Mouse (Mus musculus) frontal cortex, adult (tissue): ENCODE measurements around the gene Tescl.

Experiments
- ATAC-seq: cut with Nextera tagmentation; 2 replicates; pipeline ENCODE4 v1.9.2; 2017; ENCODE audit warnings: mild to moderate bottlenecking, moderate library complexity, mixed read lengths; ENCODE audit not compliant: low TSS enrichment

The Tescl gene

GRCm38 (mm10) chr7:24333304-24333986 lies at the start of gene Tescl:
Gene Tescl (minus strand): TSS chr7:24333936.
- ATAC-seq, result no peak

- ATAC-seq, result no peak
Observed at GRCm38 (mm10) chr7:24382730-24383372, 49.1 kb upstream of the Tescl start.

GRCm38 (mm10) chr7:24380370-24380769 lies 46.6 kb upstream of the Tescl start:
- ATAC-seq, result no peak

GRCm38 (mm10) chr7:24379934-24380333 lies 46.2 kb upstream of the Tescl start:
- ATAC-seq, result no peak

GRCm38 (mm10) chr7:24378049-24378701 lies 44.4 kb upstream of the Tescl start:
- no peak for ATAC-seq

GRCm38 (mm10) chr7:24377091-24377865 lies 43.5 kb upstream of the Tescl start:
- ATAC-seq, result no peak

- ATAC-seq, result no peak
Observed at GRCm38 (mm10) chr7:24376456-24376855, 42.7 kb upstream of the Tescl start.

GRCm38 (mm10) chr7:24373538-24374379 lies 40.0 kb upstream of the Tescl start:
- no peak for ATAC-seq

- ATAC-seq, result no peak
Observed at GRCm38 (mm10) chr7:24372786-24373185, 39.0 kb upstream of the Tescl start.

- no peak for ATAC-seq
Observed at GRCm38 (mm10) chr7:24372300-24372699, 38.6 kb upstream of the Tescl start.

GRCm38 (mm10) chr7:24371809-24372145 lies 38.0 kb upstream of the Tescl start:
- ATAC-seq, result no peak

GRCm38 (mm10) chr7:24371012-24371808 lies 37.5 kb upstream of the Tescl start:
- no peak for ATAC-seq

GRCm38 (mm10) chr7:24369731-24370541 lies 36.2 kb upstream of the Tescl start, which contains the start of gene Kcnn4:
Gene Kcnn4 (plus strand): TSS chr7:24370263.
- no peak for ATAC-seq

- no peak for ATAC-seq
Observed at GRCm38 (mm10) chr7:24368946-24369345, 35.2 kb upstream of the Tescl start.

- ATAC-seq, result no peak
Observed at GRCm38 (mm10) chr7:24368226-24368625, 34.5 kb upstream of the Tescl start.

- no peak for ATAC-seq
Observed at GRCm38 (mm10) chr7:24366716-24367632, 33.2 kb upstream of the Tescl start.

- ATAC-seq, result no peak
Observed at GRCm38 (mm10) chr7:24365258-24366014, 31.7 kb upstream of the Tescl start.

- peak; percentile 69; the same call in 1 of the 2 replicates for ATAC-seq
Observed at GRCm38 (mm10) chr7:24364827-24365226, 31.1 kb upstream of the Tescl start.
